Mouse (Mus musculus): ENCODE results near the gene Isyna1.

DNA sequence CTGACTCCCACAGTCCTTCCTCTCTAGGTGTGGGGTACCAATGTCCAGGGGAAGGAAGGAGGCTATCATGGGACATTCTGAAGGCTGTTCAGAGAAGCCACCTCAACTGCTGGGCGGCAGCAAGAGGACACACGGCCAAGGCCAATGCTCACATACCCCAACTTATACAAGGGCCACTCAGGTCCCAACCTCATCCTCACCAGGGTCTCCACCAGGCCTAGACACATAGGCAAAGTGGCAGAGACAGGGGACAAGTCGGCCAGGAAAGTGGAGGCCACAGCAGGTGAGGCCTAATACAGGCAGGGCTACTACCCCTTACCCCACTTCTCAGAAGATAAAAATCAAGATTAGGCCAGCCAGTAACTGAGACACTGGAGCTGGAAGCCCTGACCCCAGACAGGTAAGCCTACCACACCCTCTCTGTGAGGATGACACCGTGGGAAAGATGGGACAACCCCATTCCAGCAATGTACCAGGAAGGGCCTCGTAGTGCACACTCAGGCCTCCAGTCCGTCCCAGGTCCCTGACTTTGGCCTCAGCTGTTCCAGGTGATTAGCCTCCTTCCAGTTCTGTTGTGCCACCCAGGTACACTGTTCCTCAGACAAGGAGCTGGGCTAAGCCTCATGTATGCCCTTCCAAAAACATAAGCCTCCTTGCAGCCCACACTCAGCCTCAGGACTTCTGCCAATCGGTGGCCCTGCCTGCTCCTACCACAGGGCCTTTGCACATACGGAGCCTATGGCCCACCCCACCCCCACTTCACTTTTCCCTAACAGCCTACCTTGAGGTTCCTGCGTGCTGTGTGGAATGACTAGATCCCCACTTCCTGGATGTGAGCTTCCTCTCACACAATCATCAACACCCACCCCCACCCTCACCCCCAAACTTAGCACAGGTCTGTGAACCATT, 12.0 kb downstream of the Isyna1 start:
- TF ChIP-seq EP300 (IDR thresholded peaks at IDR 0.05; ENCODE audit: low read depth in 1 of 2, low read length in 2 of 2) (no peak), SMC3 (IDR thresholded peaks at IDR 0.05; ENCODE audit: low read depth, low read length) (no peak), MAX (IDR thresholded peaks at IDR 0.05; ENCODE audit: low read length) (no peak), RCOR1 (IDR thresholded peaks at IDR 0.05; ENCODE audit: low read depth, low read length) (no peak), POLR2A (IDR thresholded peaks at IDR 0.05; ENCODE audit: control insufficient read depth in 1 of 2, insufficient read depth in 1 of 2, low read depth in 1 of 2, low read length in 2 of 2, poor library complexity in 1 of 2) (no peak), GABPA (IDR thresholded peaks at IDR 0.05; ENCODE audit: low read depth, low read length) (no peak), HCFC1 (IDR thresholded peaks at IDR 0.05; ENCODE audit: low read depth, low read length) (no peak), CHD2 (IDR thresholded peaks at IDR 0.05; ENCODE audit: low read length) (no peak), USF1 (IDR thresholded peaks at IDR 0.05; ENCODE audit: low read depth, low read length) (no peak), CTCF (IDR thresholded peaks at IDR 0.05 in 2 of 3, conservative IDR thresholded peaks at IDR 0.05 in 1 of 3; ENCODE audit: control insufficient read depth in 1 of 3, insufficient read depth in 1 of 3, low read depth in 2 of 3, low read length in 3 of 3, poor library complexity in 1 of 3, severe bottlenecking in 1 of 3) (no peak), JUND (IDR thresholded peaks at IDR 0.05; ENCODE audit: low read depth, low read length) (no peak), MYB (IDR thresholded peaks at IDR 0.05; ENCODE audit: low read depth, low read length) (no peak), SIN3A (IDR thresholded peaks at IDR 0.05; ENCODE audit: low read length) (no peak), ZMIZ1 (IDR thresholded peaks at IDR 0.05; ENCODE audit: low read depth, low read length) (no peak)

Measured in MEL (cell line).